Mouse (Mus musculus): ENCODE measurements around the gene Ppfibp1. TPM values are rescaled to one million over a fixed set of nuclear protein-coding genes. Genes with fewer than 3 reads are reported as not detected.

The Ppfibp1 gene
- total and polyA plus RNA-seq, 2 experiments from 2014 or later, result 39.5 to 43.0 TPM

DNA sequence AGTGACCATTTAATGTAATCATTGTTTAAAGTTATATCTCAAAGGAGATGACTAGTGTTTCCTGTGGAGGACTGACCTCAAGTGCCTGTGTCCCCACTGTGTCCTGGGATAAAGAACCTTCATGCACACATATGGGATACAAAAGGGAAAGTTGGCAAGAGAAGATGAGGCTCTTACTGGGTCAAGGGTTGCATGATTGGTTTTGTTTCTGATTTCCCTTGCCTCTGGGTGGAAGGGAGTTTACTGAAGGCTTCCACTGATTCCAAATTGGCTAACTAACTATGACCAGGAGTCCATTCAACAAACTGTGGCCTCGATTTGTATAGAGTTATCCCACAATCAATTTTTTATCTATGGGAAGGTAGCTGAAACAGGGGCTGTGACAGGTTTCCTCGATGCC lies 15.3 kb downstream of the Ppfibp1 start:
- Histone ChIP-seq H3K27ac (ENCODE audit: low read depth) (no peak overlapping the region), H3K4me3 (ENCODE audit: low read depth, low read length) (no peak overlapping the region), H3K4me2 (ENCODE audit: low read depth, low read length) (no peak overlapping the region), H3K36me3 (replicated peaks; ENCODE audit: control insufficient read depth, insufficient read depth, low read length) (no peaks in the 10 kb centered on the region), H3K9ac (replicated peaks; ENCODE audit: low read depth, low read length) (no peak overlapping the region), H3K4me1 (ENCODE audit: control insufficient read depth, insufficient read depth) (peaks cover 32% of the 10 kb centered on the region), H3K27me3 (ENCODE audit: control insufficient read depth, insufficient read depth, low read length) (no peaks in the 10 kb centered on the region), H3K9me3 (replicated peaks; ENCODE audit: control insufficient read depth, low read length) (no peaks in the 10 kb centered on the region)
- ATAC-seq (ENCODE audit: insufficient read depth, low read depth) (no peak), DNase-seq (ENCODE audit: low spot score) (no peak)
- TF ChIP-seq EP300 (IDR thresholded peaks at IDR 0.05; ENCODE audit: low read depth) (no peak), CTCF (IDR thresholded peaks at IDR 0.05; ENCODE audit: low read depth) (no peak)
- 76% methylated on average over 2 of the region's 2 CpGs for WGBS

GRCm38 (mm10) chr6:146904707-146905106 lies 16.4 kb downstream of the Ppfibp1 start:
- Histone ChIP-seq H3K9ac (replicated peaks; ENCODE audit: low read depth, low read length) (no peak overlapping the region), H3K4me1 (ENCODE audit: control insufficient read depth, insufficient read depth) (peaks cover 25% of the 10 kb centered on the region), H3K27me3 (ENCODE audit: control insufficient read depth, insufficient read depth, low read length) (no peaks in the 10 kb centered on the region), H3K9me3 (replicated peaks; ENCODE audit: control insufficient read depth, low read length) (no peaks in the 10 kb centered on the region), H3K36me3 (replicated peaks; ENCODE audit: control insufficient read depth, insufficient read depth, low read length) (no peaks in the 10 kb centered on the region), H3K4me3 (ENCODE audit: low read depth, low read length) (no peak overlapping the region), H3K4me2 (ENCODE audit: low read depth, low read length) (no peak overlapping the region), H3K27ac (ENCODE audit: low read depth) (no peak overlapping the region)
- ATAC-seq (ENCODE audit: insufficient read depth, low read depth) (no peak), DNase-seq (ENCODE audit: low spot score) (no peak)
- TF ChIP-seq CTCF (IDR thresholded peaks at IDR 0.05; ENCODE audit: low read depth) (no peak), EP300 (IDR thresholded peaks at IDR 0.05; ENCODE audit: low read depth) (no peak)
- 74% methylated on average over 3 of the region's 3 CpGs for WGBS

GRCm38 (mm10) chr6:146906000-146906786 lies 17.9 kb downstream of the Ppfibp1 start:
- Histone ChIP-seq H3K9me3 (replicated peaks; ENCODE audit: control insufficient read depth, low read length) (no peaks in the 10 kb centered on the region), H3K4me1 (ENCODE audit: control insufficient read depth, insufficient read depth) (peaks cover 33% of the 10 kb centered on the region), H3K4me2 (ENCODE audit: low read depth, low read length) (no peak overlapping the region), H3K9ac (replicated peaks; ENCODE audit: low read depth, low read length) (no peak overlapping the region), H3K36me3 (replicated peaks; ENCODE audit: control insufficient read depth, insufficient read depth, low read length) (no peaks in the 10 kb centered on the region), H3K4me3 (ENCODE audit: low read depth, low read length) (no peak overlapping the region), H3K27me3 (ENCODE audit: control insufficient read depth, insufficient read depth, low read length) (no peaks in the 10 kb centered on the region), H3K27ac (ENCODE audit: low read depth) (no peak overlapping the region)
- DNase-seq (ENCODE audit: low spot score), result no peak
- WGBS, result 75% methylated on average over 3 of the region's 3 CpGs
- ATAC-seq (ENCODE audit: insufficient read depth, low read depth), result no peak
- TF ChIP-seq CTCF (IDR thresholded peaks at IDR 0.05; ENCODE audit: low read depth) (no peak), EP300 (IDR thresholded peaks at IDR 0.05; ENCODE audit: low read depth) (no peak)

GRCm38 (mm10) chr6:146907061-146907794 lies 18.9 kb downstream of the Ppfibp1 start:
- Histone ChIP-seq H3K27ac (ENCODE audit: low read depth) (peak overlapping the region; percentile 15; the same call in 1 of the 2 replicates), H3K4me2 (ENCODE audit: low read depth, low read length) (no peak overlapping the region), H3K9me3 (replicated peaks; ENCODE audit: control insufficient read depth, low read length) (no peaks in the 10 kb centered on the region), H3K4me1 (ENCODE audit: control insufficient read depth, insufficient read depth) (peaks cover 39% of the 10 kb centered on the region), H3K4me3 (ENCODE audit: low read depth, low read length) (no peak overlapping the region), H3K9ac (replicated peaks; ENCODE audit: low read depth, low read length) (no peak overlapping the region; the same call in 1 of the 2 replicates), H3K36me3 (replicated peaks; ENCODE audit: control insufficient read depth, insufficient read depth, low read length) (no peaks in the 10 kb centered on the region), H3K27me3 (ENCODE audit: control insufficient read depth, insufficient read depth, low read length) (no peaks in the 10 kb centered on the region)
- 52% methylated on average over 5 of the region's 5 CpGs for WGBS
- DNase-seq (ENCODE audit: low spot score) (no peak), ATAC-seq (ENCODE audit: insufficient read depth, low read depth) (no peak)
- no peak for TF ChIP-seq EP300 (IDR thresholded peaks at IDR 0.05; ENCODE audit: low read depth)
- TF ChIP-seq CTCF (IDR thresholded peaks at IDR 0.05; ENCODE audit: low read depth), result no peak

GRCm38 (mm10) chr6:146907795-146908190 lies 19.5 kb downstream of the Ppfibp1 start:
- Histone ChIP-seq H3K4me2 (ENCODE audit: low read depth, low read length) (no peak overlapping the region), H3K9me3 (replicated peaks; ENCODE audit: control insufficient read depth, low read length) (no peaks in the 10 kb centered on the region), H3K4me1 (ENCODE audit: control insufficient read depth, insufficient read depth) (peaks cover 44% of the 10 kb centered on the region), H3K27me3 (ENCODE audit: control insufficient read depth, insufficient read depth, low read length) (no peaks in the 10 kb centered on the region), H3K9ac (replicated peaks; ENCODE audit: low read depth, low read length) (no peak overlapping the region), H3K27ac (ENCODE audit: low read depth) (no peak overlapping the region), H3K36me3 (replicated peaks; ENCODE audit: control insufficient read depth, insufficient read depth, low read length) (no peaks in the 10 kb centered on the region), H3K4me3 (ENCODE audit: low read depth, low read length) (no peak overlapping the region)
- no peak for ATAC-seq (ENCODE audit: insufficient read depth, low read depth)
- WGBS, result 80% methylated on average over 1 of the region's 1 CpGs
- DNase-seq (ENCODE audit: low spot score), result no peak
- TF ChIP-seq EP300 (IDR thresholded peaks at IDR 0.05; ENCODE audit: low read depth), result no peak
- TF ChIP-seq CTCF (IDR thresholded peaks at IDR 0.05; ENCODE audit: low read depth), result no peak

All from heart, postnatal 0 days (tissue).